Mouse (Mus musculus) T-helper 2 cell (primary cell): ENCODE measurements around the gene Dhx37.
"Not testable (repeated sequence)": the region's sequence is repeated elsewhere in the genome, so short reads cannot be mapped to it uniquely, and the experiment has no call there.

ENCODE experiments used
- in situ Hi-C: fragments of 300-600 bp; cut with MboI, MseI; formaldehyde crosslinking; loops from one replicate; pipeline ENCODE4 v1.15.1; 2025; ENCODE audit warnings: high pct_unique_total_duplicates

Gene Dhx37

GRCm38 (mm10) chr5:125448631-125449030 is 14.7 kb upstream of the Dhx37 start:
- in situ Hi-C loops = no loop called here

- in situ Hi-C loops = no loop called here
Observed at GRCm38 (mm10) chr5:125448026-125448425, 14.1 kb upstream of the Dhx37 start.

- in situ Hi-C loops = no loop called here
Observed at GRCm38 (mm10) chr5:125446344-125446743, 12.4 kb upstream of the Dhx37 start.

GRCm38 (mm10) chr5:125444554-125444953 is 10.6 kb upstream of the Dhx37 start:
- in situ Hi-C loops = no loop called here

- in situ Hi-C loops = no loop called here
Observed at GRCm38 (mm10) chr5:125443915-125444314, 10.0 kb upstream of the Dhx37 start.

- in situ Hi-C loops = no loop called here
Observed at GRCm38 (mm10) chr5:125443335-125443734, 9.4 kb upstream of the Dhx37 start.

GRCm38 (mm10) chr5:125442136-125442995 is 8.4 kb upstream of the Dhx37 start:
- in situ Hi-C loops = no loop called here

- in situ Hi-C loops = no loop called here
Observed at GRCm38 (mm10) chr5:125441234-125442114, 7.6 kb upstream of the Dhx37 start, which contains the start of gene Bri3bp. Gene Bri3bp (plus strand): TSS chr5:125441568.

GRCm38 (mm10) chr5:125440583-125441233 is 6.8 kb upstream of the Dhx37 start:
- in situ Hi-C loops = no loop called here

- in situ Hi-C loops = not testable (repeated sequence)
Observed at GRCm38 (mm10) chr5:125434347-125434746, 426 bp upstream of the Dhx37 start.

- in situ Hi-C loops = not testable (repeated sequence)
Observed at GRCm38 (mm10) chr5:125432324-125432723, 1.6 kb downstream of the Dhx37 start.

GRCm38 (mm10) chr5:125426343-125426742 is 7.6 kb downstream of the Dhx37 start:
- in situ Hi-C loops = no loop called here

- in situ Hi-C loops = no loop called here
Observed at GRCm38 (mm10) chr5:125425698-125426276, 8.1 kb downstream of the Dhx37 start.

- in situ Hi-C loops = no loop called here
Observed at GRCm38 (mm10) chr5:125419124-125419523, 14.8 kb downstream of the Dhx37 start.

GRCm38 (mm10) chr5:125418636-125419035 is 15.3 kb downstream of the Dhx37 start:
- in situ Hi-C loops = no loop called here

GRCm38 (mm10) chr5:125416183-125416582 is 17.7 kb downstream of the Dhx37 start:
- in situ Hi-C loops = no loop called here

- in situ Hi-C loops = no loop called here
Observed at GRCm38 (mm10) chr5:125413763-125414162, 20.2 kb downstream of the Dhx37 start.

- in situ Hi-C loops = not testable (repeated sequence)
Observed at GRCm38 (mm10) chr5:125412536-125412935, 21.4 kb downstream of the Dhx37 start.

GRCm38 (mm10) chr5:125411972-125412530 is 21.9 kb downstream of the Dhx37 start:
- in situ Hi-C loops = no loop called here

GRCm38 (mm10) chr5:125409348-125410090 is 24.4 kb downstream of the Dhx37 start:
- in situ Hi-C loops = no loop called here
